Mouse (Mus musculus) thymus, adult 2 months (tissue): ENCODE results near the gene Fntb.

Experiments used
- CTCF ChIP-seq: fragments of 200-500 bp; IDR thresholded peaks from 2 replicates; pipeline ENCODE4 v1.5.1; 2012; ENCODE audit warnings: mild to moderate bottlenecking, control low read depth, low read length, moderate library complexity, borderline replicate concordance; ENCODE audit not compliant: control insufficient read depth, poor library complexity, insufficient read depth; ENCODE audit errors: extremely low read depth
- POLR2A ChIP-seq: fragments of 200-500 bp; IDR thresholded peaks from 2 replicates; pipeline ENCODE4 v1.6.1; 2012; ENCODE audit warnings: mild to moderate bottlenecking, low read length, control low read depth, moderate library complexity; ENCODE audit not compliant: control insufficient read depth, poor library complexity, insufficient read depth; ENCODE audit errors: extremely low read depth

- TF ChIP-seq POLR2A (no peak), CTCF (no peak)
Observed at GRCm38 (mm10) chr12:76961052-76961931, 195.9 kb downstream of the Fntb start.
